Mouse (Mus musculus) heart, embryonic 10.5 days (tissue): Measurements from ENCODE around the gene Chrm3. TPM values are rescaled to one million over a fixed set of nuclear protein-coding genes. Genes with fewer than 3 reads are reported as not detected.

Experiments
- DNase-seq: peaks from one replicate; pipeline ENCODE4 v3.0.0-alpha.2; 2017; ENCODE audit warnings: low spot score
- H3K27ac ChIP-seq: fragments of 300-500 bp; sonication (generic); 2 replicates; pipeline ENCODE4 v1.5.1; 2016; ENCODE audit warnings: mild to moderate bottlenecking
- H3K27me3 ChIP-seq: fragments of 300-500 bp; sonication (generic); 2 replicates; pipeline ENCODE4 v1.6.1; 2016; ENCODE audit warnings: mild to moderate bottlenecking; ENCODE audit not compliant: poor library complexity, insufficient read depth, severe bottlenecking
- H3K36me3 ChIP-seq: fragments of 300-500 bp; sonication (generic); 2 replicates; pipeline ENCODE4 v1.6.1; 2016; ENCODE audit warnings: mild to moderate bottlenecking, moderate library complexity
- H3K4me1 ChIP-seq: fragments of 300-500 bp; sonication (generic); 2 replicates; pipeline ENCODE4 v1.6.1; 2016; ENCODE audit warnings: mild to moderate bottlenecking
- H3K4me3 ChIP-seq: fragments of 300-500 bp; sonication (generic); 2 replicates; pipeline ENCODE4 v1.5.1; 2016; ENCODE audit warnings: mild to moderate bottlenecking, moderate library complexity
- H3K9me3 ChIP-seq: fragments of 300-500 bp; sonication (generic); 2 replicates; pipeline ENCODE4 v1.6.1; 2016; ENCODE audit warnings: mild to moderate bottlenecking, moderate library complexity
- WGBS: fragments of 180-500 bp; shearing (Covaris S2); methylation state at CpG from one replicate; pipeline ENCODE4 v1.1.7; 2016; 5-methylcytosine and 5-hydroxymethylcytosine counted together
- polyA plus RNA-seq: library from polyadenylated mRNA; unstranded; fragments of >200 nt; fragmentation: Nextera tagmentation; extraction: Ambion mirVana; gene quantifications from 2 replicates; pipeline ENCODE4 v1.2.1, GENCODE M21; 2016

Chrm3 gene
- polyA plus RNA-seq, 1 experiment from 2014 or later, result 0.39 TPM

DNA sequence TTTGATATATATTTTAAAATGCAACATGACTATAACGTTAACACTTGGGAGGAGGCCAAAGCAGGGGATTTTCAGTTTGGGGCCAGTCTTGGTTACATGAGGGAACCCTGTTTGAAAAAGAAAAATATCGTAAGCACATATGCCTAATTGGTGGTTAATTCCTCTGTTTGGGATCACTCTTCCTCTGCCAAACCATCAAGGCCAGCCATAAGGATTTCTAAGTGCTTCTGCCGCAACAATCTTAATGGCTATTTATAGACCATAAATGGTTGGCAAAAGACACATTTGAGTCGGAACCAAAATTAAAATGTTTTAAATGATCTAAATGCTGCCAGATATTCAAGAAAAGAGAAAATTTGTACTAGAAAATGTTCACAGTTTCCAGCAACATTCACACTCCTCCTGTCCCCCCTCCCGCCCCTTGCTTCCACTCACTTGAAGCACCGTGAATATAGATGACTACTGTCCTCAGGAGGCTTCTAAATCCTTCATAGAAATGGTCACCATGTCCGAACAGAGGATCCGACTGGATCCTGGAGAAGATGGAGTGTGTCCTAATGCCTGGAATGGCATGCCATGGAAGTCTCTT, 307.3 kb downstream of the Chrm3 start:
- no peak for DNase-seq
- H3K9me3 ChIP-seq, result no peaks in the 10 kb centered on the region
- H3K36me3 ChIP-seq, result no peaks in the 10 kb centered on the region
- WGBS, result 83% methylated on average over 8 of the region's 8 CpGs
- H3K4me3 ChIP-seq, result no peak overlapping the region
- no peaks in the 10 kb centered on the region for H3K27me3 ChIP-seq
- H3K4me1 ChIP-seq, result no peaks in the 10 kb centered on the region
- no peak overlapping the region for H3K27ac ChIP-seq

DNA sequence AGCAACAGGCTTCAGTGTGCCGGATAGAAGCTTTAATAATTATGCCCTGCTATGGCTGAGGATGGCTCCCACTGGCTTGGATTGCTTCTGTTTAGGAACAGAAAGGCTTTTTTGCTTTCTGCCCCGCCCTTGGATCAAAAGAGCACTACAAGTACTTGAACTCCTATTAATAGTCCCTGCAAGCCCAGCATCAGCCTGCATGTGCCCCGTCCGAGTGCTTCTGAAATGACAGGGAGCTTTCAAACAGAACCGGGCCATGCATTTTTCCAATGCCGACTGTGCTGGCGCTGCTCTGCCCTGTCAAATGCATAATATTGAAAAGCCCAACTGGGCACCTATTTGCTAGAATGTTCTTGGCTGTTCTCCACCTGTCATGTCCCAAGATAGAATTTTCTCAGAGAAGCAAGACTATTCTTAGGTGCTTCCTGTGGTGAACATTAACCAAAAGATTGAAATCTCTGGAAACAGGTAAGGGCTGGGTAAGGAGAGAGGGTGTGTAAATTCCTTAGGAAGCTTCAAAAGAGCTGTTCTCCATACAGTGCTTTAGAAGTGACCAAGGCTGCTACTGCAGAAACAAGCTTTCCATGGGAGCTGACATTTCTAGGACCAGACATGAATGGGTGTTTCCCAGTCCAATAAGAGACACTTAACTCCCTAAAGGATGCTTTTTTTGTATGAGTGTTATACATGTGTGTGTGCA, 314.8 kb downstream of the Chrm3 start:
- 0 out of 2 replicates have a peak overlapping the region, but pooled peaks have one; percentile 16 for H3K27ac ChIP-seq
- no peaks in the 10 kb centered on the region for H3K9me3 ChIP-seq
- H3K27me3 ChIP-seq, result no peaks in the 10 kb centered on the region
- peaks cover 11% of the 10 kb centered on the region for H3K4me1 ChIP-seq
- no peak overlapping the region for H3K4me3 ChIP-seq
- 50% methylated on average over 7 of the region's 7 CpGs for whole genome bisulfite sequencing
- H3K36me3 ChIP-seq, result no peaks in the 10 kb centered on the region
- DNase-seq, result no peak

DNA sequence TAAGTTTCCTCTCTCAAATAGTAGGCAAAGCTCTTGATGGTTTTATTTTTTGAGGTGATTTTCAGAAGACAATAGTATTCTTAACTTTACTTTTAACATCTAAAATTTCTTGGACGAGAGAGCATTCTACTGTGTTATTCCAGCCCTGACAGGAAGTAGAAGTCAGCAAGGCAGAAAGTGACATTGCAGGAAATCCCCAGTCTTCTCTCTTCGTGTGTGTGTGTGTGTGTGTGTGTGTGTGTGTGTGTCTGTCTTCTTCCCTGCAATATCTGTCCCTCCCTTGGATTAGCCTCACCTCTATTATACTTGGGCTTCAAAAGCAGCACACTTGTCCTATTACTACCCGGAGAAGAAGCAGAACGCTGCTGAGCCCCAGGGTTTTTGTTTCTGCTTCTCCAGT, 316.6 kb downstream of the Chrm3 start:
- Histone ChIP-seq H3K9me3 (no peaks in the 10 kb centered on the region), H3K27me3 (no peaks in the 10 kb centered on the region), H3K4me1 (peaks cover 11% of the 10 kb centered on the region), H3K36me3 (no peaks in the 10 kb centered on the region), H3K4me3 (no peak overlapping the region), H3K27ac (no peak overlapping the region)
- no peak for DNase-seq
- 65% methylated on average over 4 of the region's 4 CpGs for WGBS

DNA sequence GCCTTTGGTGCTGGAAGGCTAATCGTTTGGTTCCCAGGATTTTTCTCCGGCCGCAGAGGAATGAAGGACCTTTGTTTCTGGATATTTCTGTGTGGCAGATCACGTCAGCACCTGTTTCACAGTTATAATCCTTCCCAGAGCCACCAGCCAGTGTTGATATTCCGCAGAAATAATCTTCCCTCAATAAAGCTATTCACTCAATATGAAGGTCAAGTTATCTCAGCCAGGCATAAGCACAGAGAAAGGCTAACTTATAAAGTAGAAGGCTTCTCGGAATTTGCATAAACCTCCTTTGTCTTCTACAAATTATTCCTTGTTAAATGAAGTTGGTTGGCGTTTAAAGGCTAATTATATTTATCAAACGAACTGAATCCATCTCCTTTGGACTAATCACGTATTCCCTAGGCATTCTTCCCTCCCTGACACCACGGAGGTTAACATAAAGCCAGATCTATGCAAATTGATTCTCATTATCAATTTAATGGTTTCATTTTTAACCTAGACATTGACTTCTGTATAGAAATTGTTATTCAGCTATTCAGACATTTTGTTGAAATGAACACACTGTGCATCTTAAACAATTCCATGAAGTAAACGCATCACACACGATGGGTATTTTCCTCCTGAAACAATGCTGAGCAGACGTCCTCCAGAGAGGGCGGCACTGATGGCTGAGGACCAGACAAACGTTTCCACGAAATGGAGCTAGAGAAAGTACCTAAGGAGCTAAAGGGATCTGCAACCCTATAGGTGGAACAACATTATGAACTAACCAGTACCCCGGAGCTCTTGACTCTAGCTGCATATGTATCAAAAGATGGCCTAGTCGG, 326.9 kb downstream of the Chrm3 start:
- H3K4me1 ChIP-seq, result no peaks in the 10 kb centered on the region
- WGBS, result 78% methylated on average over 18 of the region's 18 CpGs
- no peaks in the 10 kb centered on the region for H3K9me3 ChIP-seq
- DNase-seq, result no peak
- no peaks in the 10 kb centered on the region for H3K36me3 ChIP-seq
- H3K27me3 ChIP-seq, result no peaks in the 10 kb centered on the region
- no peak overlapping the region for H3K27ac ChIP-seq
- no peak overlapping the region for H3K4me3 ChIP-seq

DNA sequence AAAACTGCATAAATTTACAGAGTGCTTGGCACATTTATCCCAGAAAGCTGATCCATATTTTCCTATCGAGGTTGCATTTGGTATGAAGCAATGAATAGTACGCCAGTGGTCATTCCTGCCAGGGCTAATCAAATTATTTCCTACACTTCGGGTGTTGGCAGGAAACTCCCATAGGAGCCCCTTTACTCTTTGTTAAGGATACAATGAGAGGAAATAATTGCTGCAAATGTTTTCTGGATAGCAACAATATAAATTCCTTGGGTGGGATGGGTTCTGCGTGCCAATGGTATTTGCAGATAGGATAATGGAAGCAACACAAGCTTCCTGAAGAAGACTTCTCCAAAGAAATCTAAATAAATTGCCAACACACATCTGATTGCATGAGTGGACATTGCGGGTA, 329.1 kb downstream of the Chrm3 start:
- Histone ChIP-seq H3K9me3 (no peaks in the 10 kb centered on the region), H3K36me3 (no peaks in the 10 kb centered on the region), H3K27me3 (no peaks in the 10 kb centered on the region), H3K27ac (no peak overlapping the region), H3K4me1 (no peaks in the 10 kb centered on the region), H3K4me3 (no peak overlapping the region)
- 71% methylated on average over 5 of the region's 5 CpGs for WGBS
- no peak for DNase-seq

DNA sequence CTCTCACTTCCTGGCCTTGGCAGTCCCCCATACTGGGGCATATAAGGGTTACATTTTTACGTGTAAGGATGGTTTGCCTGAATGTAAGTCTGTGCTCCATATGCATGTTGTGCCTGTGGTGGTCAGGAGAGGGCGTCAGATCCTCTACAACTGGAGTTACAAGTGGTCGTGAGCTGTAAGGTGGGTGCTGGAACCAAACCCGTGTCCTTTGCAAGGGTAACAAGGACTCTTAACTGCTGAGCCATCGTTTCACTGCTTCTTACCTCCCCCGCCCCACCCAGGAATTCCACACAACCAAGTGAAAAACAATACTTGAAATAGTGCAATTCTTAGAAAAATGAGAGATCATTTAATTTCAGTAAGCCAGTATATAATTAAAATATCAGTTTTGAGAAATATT, 330.7 kb downstream of the Chrm3 start:
- no peak overlapping the region for H3K4me3 ChIP-seq
- H3K4me1 ChIP-seq, result no peaks in the 10 kb centered on the region
- no peak for DNase-seq
- no peaks in the 10 kb centered on the region for H3K36me3 ChIP-seq
- H3K27me3 ChIP-seq, result no peaks in the 10 kb centered on the region
- WGBS, result 77% methylated on average over 6 of the region's 6 CpGs
- H3K27ac ChIP-seq, result no peak overlapping the region
- H3K9me3 ChIP-seq, result no peaks in the 10 kb centered on the region

DNA sequence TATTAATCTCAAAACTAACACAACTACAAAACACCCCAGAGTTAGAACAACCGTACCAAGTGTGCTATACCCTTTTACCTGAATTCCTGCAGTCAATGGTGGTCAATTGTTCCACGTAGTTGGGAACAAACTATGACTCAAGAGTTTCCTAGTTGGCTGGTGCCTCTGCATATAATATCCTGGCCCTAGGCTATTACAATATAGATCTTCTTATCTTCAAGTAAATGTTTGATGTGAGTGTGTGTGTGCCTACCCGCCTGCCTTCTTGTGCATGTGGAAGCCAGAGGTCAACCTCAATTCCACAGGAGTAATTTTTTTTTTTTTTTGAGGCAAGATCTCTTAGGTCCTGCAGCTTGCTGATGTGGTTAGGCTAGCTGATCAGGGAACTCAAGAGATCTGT, 335.5 kb downstream of the Chrm3 start:
- H3K36me3 ChIP-seq, result no peaks in the 10 kb centered on the region
- H3K9me3 ChIP-seq, result no peaks in the 10 kb centered on the region
- H3K27me3 ChIP-seq, result no peaks in the 10 kb centered on the region
- no peak for DNase-seq
- H3K4me1 ChIP-seq, result no peaks in the 10 kb centered on the region
- H3K4me3 ChIP-seq, result no peak overlapping the region
- no peak overlapping the region for H3K27ac ChIP-seq
- whole genome bisulfite sequencing, result 88% methylated on average over 3 of the region's 3 CpGs

DNA sequence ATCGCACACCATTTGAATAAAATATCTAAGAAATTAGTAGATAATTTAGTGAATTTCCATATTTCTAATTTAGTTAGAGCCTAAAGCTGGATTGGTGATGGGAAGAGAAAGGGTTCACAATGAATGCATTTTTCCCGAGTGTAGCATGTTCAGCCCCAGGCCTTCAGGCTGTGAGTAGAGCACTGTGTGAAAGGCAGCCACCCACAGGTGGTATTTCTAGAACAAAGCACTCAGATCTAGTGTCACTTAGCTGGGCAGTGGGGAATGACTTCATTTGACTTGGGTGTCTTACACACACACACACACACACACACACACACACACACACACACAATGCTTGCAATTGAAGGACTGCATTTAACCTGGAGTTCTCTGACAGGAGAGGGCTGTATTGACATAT, 337.5 kb downstream of the Chrm3 start:
- Histone ChIP-seq H3K27ac (no peak overlapping the region), H3K27me3 (no peaks in the 10 kb centered on the region), H3K4me3 (no peak overlapping the region), H3K9me3 (no peaks in the 10 kb centered on the region), H3K4me1 (no peaks in the 10 kb centered on the region), H3K36me3 (no peaks in the 10 kb centered on the region)
- DNase-seq, result no peak
- WGBS, result 73% methylated on average over 2 of the region's 2 CpGs

DNA sequence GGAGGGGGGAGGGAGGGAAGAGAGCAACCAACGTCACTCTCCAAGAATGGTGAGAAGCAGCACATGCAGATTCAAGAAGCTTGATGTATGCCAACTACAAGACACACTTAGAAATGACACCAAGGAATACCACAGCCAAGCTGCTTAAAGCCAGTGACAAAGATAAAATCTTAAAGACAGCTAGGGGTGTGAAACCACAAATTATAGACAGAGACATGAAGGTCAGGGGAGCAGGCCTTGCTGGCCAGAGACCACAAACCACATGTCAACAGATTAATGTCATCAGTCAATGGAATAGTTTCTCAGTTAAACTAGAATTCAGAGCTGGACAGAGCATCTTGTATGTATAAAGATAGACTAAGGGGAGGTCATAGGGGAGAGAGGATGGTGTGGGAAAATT, 341.4 kb downstream of the Chrm3 start:
- Histone ChIP-seq H3K27ac (no peak overlapping the region), H3K27me3 (no peaks in the 10 kb centered on the region), H3K4me1 (no peaks in the 10 kb centered on the region), H3K9me3 (no peaks in the 10 kb centered on the region), H3K36me3 (no peaks in the 10 kb centered on the region), H3K4me3 (no peak overlapping the region)
- DNase-seq, result no peak
- WGBS, result 59% methylated on average over 1 of the region's 1 CpGs

DNA sequence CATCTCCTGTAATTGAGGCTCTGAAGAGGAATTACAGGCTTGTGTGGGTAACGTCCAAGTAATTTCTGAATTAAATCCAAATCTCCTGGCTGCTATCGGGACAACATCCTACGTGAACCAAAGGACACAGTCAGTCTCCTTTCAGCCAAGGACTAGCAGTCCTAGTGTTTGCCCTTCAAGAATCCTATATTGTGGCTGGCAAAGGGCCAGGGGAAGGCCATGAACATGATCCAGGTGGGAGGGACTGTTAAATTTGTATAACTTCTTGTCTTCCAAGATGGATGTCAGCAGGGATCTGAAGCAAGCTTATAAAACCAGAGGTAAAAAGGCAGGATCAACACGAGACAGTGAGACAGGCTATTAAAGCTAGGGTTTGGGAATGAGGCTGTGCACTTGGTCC, 357.7 kb downstream of the Chrm3 start:
- H3K4me3 ChIP-seq, result no peak overlapping the region
- DNase-seq, result no peak
- no peaks in the 10 kb centered on the region for H3K9me3 ChIP-seq
- no peaks in the 10 kb centered on the region for H3K27me3 ChIP-seq
- WGBS, result 79% methylated on average over 4 of the region's 4 CpGs
- H3K4me1 ChIP-seq, result no peaks in the 10 kb centered on the region
- H3K27ac ChIP-seq, result no peak overlapping the region
- H3K36me3 ChIP-seq, result no peaks in the 10 kb centered on the region

DNA sequence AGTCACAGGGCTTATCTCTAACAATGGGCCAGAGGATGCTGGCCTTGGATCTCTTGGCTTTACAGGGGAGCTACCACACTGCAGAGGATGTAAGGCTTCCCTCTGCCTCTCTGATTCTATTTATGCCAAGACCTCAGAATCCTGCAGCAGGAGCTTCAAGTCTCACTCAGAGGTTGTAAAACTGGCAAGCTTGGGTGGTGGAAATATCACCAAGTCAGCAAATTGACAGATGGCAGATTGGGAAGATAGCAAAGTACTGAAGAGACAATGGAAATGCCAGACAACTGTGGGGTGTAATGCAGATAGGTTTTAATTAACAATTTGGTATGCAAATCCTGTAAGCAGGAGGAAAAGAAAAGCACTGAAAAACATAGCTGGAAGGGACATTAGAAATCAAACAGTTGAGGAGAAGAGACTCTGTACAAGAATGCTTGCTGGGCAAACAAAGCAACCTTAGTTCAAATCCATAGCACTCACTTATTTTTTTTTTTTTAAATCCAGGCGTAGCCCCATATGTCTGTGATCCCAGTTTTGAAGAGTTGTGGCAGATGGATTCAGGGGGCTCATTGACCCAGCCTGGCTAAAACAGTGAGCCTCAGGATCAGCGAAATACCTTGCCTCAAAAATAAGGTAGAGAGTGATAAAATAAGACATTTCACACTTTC, 362.9 kb downstream of the Chrm3 start:
- H3K9me3 ChIP-seq, result no peaks in the 10 kb centered on the region
- H3K4me3 ChIP-seq, result no peak overlapping the region
- DNase-seq, result no peak
- WGBS, result 73% methylated on average over 2 of the region's 2 CpGs
- no peaks in the 10 kb centered on the region for H3K4me1 ChIP-seq
- H3K27ac ChIP-seq, result no peak overlapping the region
- no peaks in the 10 kb centered on the region for H3K36me3 ChIP-seq
- H3K27me3 ChIP-seq, result no peaks in the 10 kb centered on the region

DNA sequence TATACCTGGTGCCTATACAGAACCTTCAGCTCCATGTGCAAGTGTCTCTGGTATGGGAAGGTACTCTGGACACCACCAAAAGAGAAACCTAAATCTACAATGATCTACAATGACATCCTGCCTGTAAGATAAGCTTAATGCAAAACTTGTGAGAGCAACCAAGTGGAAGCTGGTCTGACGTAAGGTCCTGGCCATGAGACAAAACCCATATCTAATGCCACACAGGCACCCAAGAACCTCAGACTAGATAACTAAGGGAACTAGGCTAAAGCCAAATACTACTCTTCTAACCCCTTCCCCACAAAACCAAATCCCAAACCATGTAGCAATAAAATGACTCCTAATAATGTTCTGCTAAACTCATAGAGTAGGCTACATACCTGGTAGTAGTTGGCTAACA, 364.8 kb downstream of the Chrm3 start:
- H3K27me3 ChIP-seq, result no peaks in the 10 kb centered on the region
- 65% methylated on average over 1 of the region's 1 CpGs for WGBS
- no peaks in the 10 kb centered on the region for H3K4me1 ChIP-seq
- H3K36me3 ChIP-seq, result no peaks in the 10 kb centered on the region
- no peak for DNase-seq
- no peak overlapping the region for H3K4me3 ChIP-seq
- H3K27ac ChIP-seq, result no peak overlapping the region
- no peaks in the 10 kb centered on the region for H3K9me3 ChIP-seq

DNA sequence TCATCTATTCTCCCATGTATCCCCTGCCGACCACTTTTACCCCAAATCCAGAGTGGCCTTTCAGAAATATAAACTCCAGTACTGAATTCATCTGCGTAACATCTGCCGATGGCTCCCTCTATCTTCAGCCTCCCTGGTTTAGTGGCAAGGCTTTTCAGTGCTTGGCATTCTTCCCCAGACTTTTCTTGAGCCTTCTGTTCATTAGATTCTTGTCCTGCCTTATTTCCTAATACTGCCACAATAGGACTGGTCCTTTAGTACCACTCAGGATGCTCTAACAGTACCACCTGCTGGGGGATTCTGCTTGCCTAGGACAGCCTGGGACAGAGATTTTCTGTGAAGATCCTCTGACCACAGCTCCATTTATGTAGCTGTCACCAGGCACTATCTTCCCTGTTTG, 367.1 kb downstream of the Chrm3 start:
- Histone ChIP-seq H3K4me3 (no peak overlapping the region), H3K27ac (no peak overlapping the region), H3K27me3 (no peaks in the 10 kb centered on the region), H3K36me3 (no peaks in the 10 kb centered on the region), H3K4me1 (no peaks in the 10 kb centered on the region), H3K9me3 (no peaks in the 10 kb centered on the region)
- no peak for DNase-seq
- WGBS, result 92% methylated on average over 3 of the region's 3 CpGs
